ENCODE assay signal across 41 mouse cellular contexts in genomic region chr9:20835431-20835954, GRCm38 (mm10). TPM values are rescaled to one million over a fixed set of nuclear protein-coding genes. Genes with fewer than 3 reads are reported as not detected.
"Had no signal": no experiment of that assay in that cellular context is flagged by ENCODE, and none has a peak within 500 bp of the region (broad histone marks: within the 10 kb centered on the region; RNA-seq: fewer than 3 reads in every experiment).

No protein-coding gene starts in this region.

RNA-seq across cellular contexts. Expression of gene Rdh8, which starts 17.2 kb away (rescaled TPM):
- total RNA-seq: heart, postnatal 10 days; heart, postnatal 14 days; heart, postnatal 25 days; heart, postnatal 36 days; heart, postnatal 4 days; hematopoietic stem cell, adult 5-6 weeks; hindbrain, postnatal 0 days; layer of hippocampus, adult 18-20 months; layer of hippocampus, adult 2 months; layer of hippocampus, adult 8-10 months; layer of hippocampus, postnatal 10 days; layer of hippocampus, postnatal 14 days; layer of hippocampus, postnatal 25 days; layer of hippocampus, postnatal 36 days; left cerebral cortex, adult 18-20 months; left cerebral cortex, adult 2 months; left cerebral cortex, adult 8-10 months had no signal
- polyA plus RNA-seq: heart, embryonic 12.5 days; heart, embryonic 13.5 days; heart, embryonic 14.5 days; heart, embryonic 15.5 days; heart, embryonic 16.5 days; heart, postnatal 0 days; hindbrain, embryonic 10.5 days; hindbrain, embryonic 11.5 days; hindbrain, embryonic 12.5 days; hindbrain, embryonic 13.5 days; hindbrain, embryonic 14.5 days; hindbrain, embryonic 15.5 days; hindbrain, embryonic 16.5 days; hindbrain, postnatal 0 days; inflammation-experienced regulatory T-cells, adult 6 months; intestine, embryonic 14.5 days; intestine, embryonic 15.5 days; intestine, embryonic 16.5 days; intestine, postnatal 0 days; kidney, adult 2 months; kidney, embryonic 14.5 days; kidney, embryonic 15.5 days; kidney, embryonic 16.5 days; kidney, postnatal 0 days; large intestine, adult 2 months had no signal

RNA-seq across cellular contexts. Expression of gene Col5a3, which starts 20.6 kb away (rescaled TPM):
- total RNA-seq: hematopoietic stem cell, adult 5-6 weeks had no signal
- polyA plus RNA-seq: inflammation-experienced regulatory T-cells, adult 6 months had no signal
